Mouse (Mus musculus) liver (tissue): ENCODE measurements around the gene Ubl7.
A peak's percentile ranks its signal among the peaks of the same experiment; 100 is the strongest.

ENCODE experiments used
- DNase-seq: peaks from one replicate; pipeline ENCODE4 v3.0.0-alpha.2; 2020; ENCODE audit warnings: mixed read lengths

Ubl7 gene

DNA sequence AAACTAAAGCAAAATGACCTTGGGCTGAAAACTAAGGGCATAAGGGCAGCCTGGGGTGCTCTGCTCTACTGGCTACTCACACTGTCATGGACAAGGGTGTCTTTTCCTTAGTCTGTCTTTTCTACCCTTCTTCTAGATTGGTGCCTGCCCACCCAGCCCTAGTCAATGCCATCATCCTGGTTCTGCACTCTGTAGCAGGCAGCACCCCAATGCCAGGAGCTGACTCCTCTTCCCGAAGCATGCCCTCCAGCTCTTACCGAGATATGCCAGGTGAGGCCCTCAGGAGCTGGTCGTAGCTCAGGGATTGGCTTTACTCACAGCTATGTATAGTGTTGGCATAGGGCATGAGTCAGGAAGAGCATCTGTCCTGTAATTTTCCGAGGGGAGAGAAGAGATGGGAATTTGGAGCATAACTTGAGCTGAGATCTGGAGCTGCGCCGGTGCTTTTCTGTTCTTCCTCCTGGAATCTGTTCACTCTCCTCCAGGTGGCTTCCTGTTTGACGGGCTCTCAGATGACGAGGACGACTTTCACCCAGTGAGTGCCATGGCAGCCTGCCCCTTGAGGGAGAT, 10.8 kb downstream of the Ubl7 start:
- DNase-seq, result no peak

DNA sequence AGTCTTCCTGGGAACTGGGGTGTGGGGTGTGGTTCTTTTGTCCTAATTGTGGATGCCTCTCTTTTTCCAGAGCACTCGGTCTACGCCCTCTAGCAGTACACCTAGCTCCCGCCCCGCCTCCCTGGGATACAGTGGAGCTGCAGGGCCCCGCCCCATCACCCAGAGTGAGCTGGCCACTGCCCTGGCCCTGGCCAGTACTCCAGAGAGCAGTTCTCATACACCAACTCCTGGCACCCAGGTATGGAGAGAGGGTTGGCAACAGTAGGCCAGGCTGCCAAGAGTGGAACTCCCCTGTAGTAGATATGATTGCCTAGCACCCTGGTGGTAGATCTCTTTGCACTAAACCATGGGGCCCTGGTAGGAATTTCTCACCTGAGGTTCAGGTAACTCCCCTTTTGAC, 11.6 kb downstream of the Ubl7 start:
- no peak for DNase-seq

DNA sequence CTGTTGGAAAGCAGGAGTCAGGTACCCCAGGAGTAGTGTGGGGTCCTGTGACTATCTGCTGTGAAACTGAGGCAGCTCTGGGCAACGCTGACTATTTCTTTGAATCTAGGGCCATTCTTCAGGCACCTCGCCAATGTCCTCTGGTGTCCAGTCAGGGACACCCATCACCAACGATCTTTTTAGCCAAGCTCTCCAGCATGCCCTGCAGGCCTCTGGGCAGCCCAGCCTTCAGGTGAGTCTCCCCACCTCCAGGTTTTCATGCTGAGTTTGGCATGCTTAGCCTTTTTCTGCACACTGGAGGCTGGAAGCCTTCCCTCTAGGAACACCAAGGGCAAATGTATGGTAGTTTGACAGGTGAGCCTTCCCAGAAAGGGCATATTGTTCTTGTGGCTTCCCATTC, 12.3 kb downstream of the Ubl7 start:
- no peak for DNase-seq

DNA sequence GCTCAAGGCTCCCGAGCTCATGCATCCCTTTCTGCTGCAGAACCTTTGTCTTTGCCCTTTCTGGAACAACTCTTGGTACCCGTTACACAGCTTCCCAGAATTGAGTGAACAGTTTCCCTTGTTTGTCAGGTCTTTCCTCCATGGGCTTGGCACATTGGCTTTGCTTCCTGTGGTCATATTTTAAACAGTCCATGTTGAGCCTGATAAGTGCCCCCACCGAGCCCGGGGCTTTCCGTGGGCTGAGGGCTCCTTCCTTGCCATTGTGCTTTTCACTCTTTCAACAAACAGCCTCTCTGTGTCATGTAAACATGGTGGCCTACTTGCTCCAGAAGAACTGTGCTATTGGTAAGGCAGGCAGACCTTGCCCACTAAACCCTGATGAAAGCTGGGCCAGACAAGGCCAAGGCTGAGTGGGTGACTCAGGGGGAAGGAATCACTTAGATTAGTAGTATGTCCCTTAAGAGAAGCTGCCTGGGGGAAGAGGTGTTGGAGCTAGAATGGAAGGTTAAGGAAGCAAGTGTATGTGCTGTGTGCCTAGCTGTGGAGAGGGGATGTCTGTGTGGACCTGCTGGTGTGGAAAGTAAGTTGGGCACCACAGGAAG, 20.5 kb downstream of the Ubl7 start:
- DNase-seq, result no peak

DNA sequence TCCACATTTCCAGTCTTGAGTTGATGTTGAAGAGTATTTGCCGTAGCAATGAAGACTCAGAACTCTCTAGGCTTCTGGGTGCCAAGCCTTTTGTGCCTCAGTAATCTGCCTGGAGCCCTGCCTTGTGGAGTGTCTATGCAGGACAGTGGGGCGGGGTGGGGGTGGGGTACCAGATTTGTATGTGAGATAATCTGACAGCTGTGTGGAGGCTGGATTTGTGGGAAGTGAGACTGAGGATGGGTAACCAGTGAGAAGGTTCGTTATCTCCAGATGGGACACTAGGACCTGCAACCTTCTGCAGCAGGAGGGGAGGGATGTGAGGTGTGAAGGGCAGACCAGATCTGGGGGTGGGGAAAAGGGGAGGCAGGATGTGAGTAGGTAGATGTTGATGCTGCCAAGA, 21.5 kb downstream of the Ubl7 start:
- DNase-seq, result no peak

DNA sequence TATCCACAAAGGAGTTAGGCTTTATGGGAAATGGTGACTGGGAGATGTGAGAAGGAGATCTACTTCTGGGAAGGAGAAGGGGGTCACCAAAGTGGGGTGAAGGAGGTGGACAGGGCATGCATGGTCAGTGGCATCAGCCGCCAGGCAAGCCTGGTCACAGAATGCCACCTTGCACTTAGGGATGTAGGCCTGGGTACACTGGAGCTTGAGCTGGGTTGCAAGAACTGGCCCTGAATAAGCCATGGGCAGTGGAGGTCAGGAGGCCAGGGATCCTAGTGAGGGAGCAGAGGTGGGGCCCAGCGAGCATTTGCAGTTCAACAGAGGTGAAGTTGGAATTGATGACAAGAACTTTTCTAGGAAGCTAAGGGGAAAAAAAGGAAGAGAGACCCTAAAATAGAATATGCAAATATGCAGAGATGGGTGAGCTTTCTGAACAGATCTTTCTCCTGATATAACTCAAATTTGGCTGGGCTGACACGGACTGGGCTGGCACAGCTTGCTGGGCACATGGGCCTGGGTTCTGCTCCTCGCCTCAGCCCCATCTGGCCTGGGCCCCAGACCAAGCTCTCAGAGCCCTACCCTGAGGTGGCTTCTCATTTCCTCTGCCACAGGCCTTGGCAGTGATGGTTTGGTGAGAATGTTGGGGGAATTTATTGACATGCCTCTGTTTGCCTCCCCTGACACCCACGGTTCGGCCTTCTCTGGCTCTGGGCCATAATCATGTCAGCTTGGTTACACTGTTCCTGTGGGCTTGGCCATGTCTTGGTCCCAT, 22.2 kb downstream of the Ubl7 start:
- no peak for DNase-seq

DNA sequence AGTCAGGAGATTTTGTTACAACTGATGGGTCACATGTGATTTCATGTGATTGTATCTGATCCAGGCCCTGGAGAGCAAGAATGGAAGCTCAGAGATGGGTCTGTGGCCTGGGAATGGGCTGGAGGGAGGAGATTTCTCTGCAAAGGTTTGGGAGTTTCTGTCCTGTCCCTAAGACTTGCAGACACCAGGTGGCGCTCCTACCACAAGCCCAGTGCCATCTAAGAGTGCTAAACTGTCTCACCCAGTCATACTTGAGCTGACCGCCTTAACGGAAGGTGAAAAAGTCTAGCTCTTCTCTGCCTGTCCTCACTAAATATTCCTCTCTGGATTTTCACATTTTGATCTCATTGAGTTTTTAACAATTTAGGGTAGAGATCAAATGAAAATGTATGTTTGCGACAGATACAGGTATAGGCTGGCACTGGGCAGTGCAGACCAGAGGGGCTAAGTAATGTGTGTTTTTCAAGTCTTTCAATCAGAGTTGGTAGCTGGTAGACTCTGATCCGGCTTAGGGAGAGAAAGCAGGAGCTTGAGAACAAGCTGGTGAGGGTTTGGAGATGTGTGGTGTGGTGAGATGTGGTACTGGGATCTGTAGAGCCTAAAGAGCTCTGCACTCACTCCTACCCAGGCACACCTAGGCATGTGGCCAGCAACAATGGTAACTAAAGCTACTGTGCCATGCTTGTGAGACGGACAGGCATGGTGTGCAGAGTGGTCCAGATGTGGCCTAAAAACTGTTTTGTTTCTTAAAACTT, 25.1 kb downstream of the Ubl7 start:
- peak; percentile 79 for DNase-seq

DNA sequence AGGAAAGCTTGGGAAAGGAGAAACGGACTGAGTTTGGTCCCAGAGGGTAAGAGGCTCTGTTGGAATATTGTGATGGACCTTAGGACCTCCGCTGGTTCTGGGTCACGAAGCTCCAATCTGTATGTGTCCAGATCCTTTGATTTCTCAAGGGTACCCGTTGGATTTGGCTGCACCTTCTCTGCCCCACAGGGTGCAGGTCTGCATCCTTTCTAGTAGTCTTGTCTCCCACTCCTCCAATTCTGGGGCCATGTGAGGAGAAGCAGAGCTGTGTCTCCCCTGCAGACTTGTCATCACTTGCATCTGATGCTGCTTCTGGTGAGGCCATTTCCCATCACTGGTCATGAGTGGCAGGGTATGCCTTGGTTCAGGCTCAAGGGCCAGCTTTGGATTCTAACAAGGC, 26.4 kb downstream of the Ubl7 start:
- DNase-seq, result no peak

DNA sequence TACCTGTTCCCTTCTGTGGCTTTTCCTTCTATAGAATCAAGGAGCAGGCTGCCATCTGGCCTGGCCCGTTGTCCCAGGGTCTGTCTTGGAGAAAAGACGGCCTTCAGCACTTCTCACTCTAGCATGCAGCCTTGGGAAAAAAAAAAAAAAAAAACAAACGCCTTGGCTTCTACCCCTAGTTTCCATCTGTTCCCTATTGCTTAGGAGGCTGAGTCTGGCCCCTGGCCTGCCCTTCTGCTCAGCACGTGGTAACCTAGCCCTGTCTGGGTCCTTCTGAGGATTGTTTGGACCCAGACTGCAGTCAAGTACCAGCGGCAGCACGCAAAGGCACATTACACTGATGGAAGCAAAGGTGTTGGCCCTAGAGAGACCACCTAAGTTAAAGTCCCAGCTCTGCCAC, 26.9 kb downstream of the Ubl7 start:
- DNase-seq, result no peak

DNA sequence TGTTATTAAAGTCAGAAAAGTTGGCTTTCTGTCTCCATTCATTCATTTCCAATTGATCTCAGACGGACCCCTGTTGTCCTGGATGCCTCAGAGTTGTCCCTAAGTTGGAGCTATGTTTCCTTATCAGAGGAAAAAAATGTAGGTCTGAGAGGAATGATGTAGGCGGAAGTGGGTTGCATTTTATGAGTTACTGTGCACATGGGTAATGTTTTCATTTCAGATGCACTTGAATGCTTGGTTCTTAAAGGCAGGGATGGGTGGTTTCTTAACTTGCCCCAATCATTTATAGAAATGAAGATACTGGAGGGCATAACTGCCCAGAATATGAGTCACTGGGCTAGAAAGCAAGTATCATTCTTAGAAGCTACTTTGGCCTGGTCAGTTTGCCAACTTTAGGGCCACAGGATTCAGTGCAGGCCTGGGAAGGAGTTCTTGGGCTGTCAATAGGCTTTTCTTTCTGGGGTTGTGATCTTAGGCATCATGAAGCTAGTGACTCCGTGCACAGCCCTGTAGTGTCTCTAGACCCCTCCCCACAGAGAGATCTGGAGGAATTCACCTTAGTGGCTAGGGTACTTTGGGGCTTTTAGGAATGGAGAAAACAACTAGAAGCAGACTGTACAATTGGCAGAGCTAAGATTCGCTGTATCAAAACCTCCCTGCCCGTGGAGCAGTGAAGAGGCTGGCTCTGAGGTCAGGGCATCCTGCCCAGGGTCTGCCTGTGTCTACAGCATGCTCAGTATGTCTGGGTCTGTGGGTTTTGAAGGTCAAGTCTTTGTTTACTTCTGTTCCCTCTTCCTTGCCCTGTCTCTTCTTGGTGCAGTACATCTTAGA, 27.7 kb downstream of the Ubl7 start:
- DNase-seq, result no peak

DNA sequence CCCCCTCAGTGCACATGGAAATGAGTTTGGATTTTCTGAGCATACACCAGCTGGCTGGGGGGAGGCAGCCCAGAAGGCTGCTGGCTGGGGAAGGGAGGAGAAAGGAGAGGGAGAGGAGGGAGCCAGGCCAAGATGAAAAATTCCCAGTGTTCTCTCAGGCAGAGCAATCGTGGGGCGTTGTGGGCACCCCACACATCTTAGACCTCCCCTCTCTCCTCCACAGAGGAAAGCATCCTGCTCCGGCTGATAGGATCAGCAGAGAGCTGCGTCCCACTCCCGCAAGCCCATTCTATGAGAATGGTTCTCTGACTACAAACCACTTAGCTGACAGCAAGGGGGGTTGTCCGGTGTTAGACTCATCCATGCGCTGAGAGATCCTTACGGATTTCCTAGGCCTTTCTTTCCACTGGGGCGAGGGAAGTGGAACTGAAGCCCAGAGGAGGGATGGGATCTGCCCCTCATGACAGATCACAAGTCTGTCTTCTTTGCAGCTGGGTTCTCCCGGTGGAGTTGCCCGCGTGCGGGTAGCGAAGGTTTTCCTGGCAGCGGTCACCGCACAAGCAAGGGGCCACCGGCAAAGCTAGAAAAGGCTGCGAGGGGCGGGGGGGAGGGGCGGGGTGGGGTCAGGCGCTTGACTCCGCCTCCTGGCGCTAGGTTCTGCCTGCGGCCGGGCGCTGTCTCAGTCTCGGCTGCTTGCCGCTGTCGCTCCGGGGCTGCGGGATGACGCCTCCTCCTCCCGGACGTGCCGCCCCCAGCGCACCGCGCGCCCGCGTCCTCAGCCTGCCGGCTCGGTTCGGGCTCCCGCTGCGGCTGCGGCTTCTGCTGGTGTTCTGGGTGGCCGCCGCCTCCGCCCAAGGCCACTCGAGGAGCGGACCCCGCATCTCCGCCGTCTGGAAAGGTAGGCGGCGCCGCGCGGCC, 28.9 kb downstream of the Ubl7 start, which contains the start of gene Sema7a:
Sema7a (plus strand) TSS at position 682 of the 918 bp plus-strand sequence.
- DNase-seq, result peak; percentile 69

DNA sequence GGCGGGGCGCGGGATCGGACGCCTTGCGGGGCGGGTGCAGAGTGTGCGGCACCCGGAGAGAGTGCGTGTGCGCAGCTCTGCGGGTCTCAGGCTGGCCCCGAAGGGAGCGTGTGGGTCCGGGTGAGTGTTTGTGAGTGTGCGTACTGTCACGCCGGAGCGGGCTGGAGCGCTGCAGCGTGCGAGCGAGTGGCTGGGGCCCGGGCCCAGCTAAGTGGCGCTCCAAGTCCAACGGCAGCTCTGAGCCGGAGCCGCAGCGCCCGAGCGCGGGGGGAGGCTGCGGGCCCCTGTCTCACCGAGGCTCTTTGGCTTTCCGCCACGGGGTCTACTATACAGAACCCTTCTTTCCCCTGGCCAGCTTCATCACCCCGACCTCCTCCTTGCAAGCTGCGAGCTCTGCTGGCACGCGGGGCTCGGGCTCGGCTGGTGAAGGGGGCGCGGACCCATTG, 29.6 kb downstream of the Ubl7 start:
- no peak for DNase-seq

DNA sequence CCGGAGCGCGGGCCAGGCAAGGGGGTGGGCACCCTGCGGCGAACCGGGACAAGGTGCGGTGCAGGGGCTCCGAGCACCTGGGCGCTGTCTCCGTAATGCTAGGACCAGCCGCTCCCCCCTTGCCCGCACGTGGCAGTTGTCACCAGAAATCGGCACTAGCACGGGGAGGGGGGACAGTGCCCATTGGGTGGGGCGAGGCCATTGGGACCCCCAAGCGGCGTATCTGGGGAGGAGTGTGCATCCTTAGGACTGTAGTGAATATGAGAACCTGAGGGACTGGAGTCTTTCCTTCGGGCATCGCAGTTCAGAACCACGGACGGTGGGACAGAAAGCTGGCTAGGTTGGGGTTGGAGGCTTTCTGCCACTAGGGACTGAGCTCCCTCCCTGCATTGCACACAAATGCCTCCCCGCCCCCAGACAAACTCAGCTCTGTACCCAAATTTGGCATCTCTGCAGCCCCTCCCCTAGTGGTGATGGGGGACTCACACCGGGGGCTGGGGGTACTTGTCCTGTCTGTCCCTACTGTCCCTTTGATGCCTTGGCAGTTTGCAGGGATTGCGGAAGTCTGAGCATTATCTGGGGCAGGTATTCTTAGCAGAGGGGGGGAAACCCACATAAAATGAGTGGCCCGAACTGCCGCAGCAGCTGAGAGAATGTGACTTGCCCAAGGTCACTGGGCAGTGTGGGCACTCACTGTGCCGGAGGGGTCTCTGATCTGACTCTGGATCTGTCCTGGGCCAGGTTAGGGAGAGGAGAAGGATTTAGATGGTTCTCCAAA, 30.3 kb downstream of the Ubl7 start:
- no peak for DNase-seq

DNA sequence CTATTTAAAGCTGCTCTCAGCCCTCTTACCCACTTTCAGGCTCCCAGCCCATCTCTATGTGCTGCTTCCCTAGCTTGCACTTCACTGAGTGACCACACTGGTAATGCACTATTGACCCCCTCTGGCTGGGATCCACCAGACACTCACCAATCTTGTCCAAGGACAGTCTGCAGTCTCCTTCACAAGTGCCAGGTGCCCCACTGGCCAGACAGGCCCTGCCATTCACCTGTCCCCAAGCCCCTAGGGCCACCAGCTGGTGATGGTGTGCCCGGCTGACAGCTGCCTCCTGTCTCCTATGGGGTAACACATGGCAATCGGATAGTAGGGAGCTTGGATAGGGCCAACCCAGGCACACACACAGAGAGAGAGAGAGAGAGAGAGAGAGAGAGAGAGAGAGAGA, 31.3 kb downstream of the Ubl7 start:
- no peak for DNase-seq

DNA sequence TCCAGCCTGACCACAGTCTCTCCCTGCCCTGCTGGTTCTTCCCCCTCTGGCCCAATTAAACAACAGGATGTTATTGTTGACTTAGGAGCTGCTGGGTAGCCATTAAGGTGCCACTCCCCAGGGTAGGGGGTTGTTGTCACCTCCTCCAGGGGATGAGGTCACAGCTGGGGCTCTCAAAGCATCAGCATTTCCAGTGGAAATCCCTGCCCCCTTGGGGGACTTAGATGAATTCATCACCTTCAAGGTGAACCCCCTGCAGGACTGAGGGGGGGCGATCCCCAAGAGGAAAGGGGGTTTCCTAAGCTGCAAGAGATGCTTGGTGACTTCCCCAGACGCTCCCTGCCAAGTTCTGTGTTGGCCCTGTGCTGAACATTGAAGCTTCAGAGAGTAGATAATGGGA, 32.3 kb downstream of the Ubl7 start:
- no peak for DNase-seq

DNA sequence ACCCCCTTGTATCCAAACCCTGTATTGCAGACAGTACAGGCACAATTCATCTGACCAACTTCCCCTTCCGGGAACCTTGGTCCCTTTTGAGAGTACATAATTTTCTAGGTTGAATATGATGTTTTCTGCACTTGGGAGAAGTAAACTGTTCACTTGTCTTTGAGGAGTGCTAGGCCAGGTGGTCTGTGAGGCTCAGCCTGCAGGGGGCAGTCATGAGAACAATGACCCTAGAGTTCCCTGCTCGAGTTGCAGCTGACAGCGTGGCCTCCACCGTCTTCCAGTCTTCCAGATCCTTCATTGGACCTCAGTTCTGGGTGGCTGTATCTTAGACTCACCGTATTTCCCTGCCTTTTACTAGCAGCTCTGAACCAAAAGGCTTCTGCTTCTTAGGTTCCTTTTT, 33.8 kb downstream of the Ubl7 start:
- DNase-seq, result peak; percentile 52

DNA sequence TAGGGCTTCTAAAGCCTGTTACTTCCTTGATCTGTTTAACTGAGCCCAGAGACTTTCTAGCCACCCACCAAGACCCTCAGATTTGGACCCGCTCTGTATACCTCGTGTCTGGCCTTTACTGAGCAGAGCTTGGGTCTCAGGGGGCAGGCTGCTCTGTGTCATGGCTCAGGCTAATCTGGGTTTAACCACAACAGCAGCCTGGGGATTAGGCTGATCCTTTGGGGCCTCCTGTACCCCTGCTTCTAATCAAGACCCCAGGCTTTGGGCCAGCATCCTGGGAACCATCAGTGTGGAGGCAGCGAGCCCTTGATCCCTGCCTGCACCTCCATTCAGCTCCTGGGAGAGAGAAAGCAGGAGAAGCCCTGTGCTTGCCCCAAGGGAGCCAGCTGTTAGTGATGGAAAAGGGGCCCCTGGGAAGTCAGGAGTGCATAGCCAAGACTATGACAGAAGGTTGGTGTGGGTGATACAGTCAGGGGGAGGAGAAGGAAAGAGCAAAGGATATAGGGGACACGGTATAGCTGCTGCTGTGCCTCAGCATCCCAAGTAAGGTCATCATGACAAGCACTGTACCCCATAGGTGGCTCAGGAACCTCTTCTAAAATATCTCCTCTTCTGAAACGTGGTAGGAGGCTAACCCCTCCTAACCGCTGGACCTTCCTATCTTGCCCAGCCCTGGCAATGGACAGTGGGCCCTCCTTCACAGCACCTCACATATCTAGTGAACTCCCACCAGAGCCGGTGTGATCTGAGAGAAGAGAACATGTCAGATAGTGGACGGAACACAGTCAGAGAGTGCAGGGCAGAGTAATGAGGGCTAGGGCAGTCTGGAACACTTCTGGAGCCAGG, 35.2 kb downstream of the Ubl7 start:
- DNase-seq, result no peak

DNA sequence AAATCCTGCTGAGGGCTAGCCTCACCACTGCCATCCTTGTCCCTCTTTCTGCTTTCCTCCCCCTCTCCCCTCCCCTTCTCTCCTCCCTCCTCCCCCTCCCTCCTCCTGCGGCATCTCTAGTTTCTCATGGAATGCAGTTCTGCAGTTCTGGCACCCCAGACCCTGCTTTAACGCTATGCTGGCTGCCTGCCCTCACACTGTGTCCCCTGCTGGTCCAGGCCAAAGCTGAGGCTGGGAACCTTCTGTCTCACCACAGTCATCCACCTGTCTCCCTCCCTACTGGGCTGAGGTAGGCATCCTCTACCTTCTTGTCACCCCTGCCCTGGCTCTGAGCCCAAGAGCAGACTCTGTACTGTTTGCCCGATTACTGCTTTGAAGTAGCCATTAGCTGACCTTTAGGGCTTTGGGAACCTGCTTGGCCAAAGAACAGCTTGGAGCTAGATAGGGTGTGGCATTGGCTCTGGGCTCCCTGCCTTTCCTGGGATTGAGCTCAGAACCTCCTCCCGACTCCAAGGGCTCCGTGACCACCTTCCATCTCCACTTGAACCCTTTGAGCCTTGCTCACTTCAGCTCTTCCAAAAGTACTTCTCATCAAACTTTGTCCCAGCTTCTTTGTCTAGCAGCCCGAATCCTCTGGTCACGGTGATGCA, 36.7 kb downstream of the Ubl7 start:
- no peak for DNase-seq

DNA sequence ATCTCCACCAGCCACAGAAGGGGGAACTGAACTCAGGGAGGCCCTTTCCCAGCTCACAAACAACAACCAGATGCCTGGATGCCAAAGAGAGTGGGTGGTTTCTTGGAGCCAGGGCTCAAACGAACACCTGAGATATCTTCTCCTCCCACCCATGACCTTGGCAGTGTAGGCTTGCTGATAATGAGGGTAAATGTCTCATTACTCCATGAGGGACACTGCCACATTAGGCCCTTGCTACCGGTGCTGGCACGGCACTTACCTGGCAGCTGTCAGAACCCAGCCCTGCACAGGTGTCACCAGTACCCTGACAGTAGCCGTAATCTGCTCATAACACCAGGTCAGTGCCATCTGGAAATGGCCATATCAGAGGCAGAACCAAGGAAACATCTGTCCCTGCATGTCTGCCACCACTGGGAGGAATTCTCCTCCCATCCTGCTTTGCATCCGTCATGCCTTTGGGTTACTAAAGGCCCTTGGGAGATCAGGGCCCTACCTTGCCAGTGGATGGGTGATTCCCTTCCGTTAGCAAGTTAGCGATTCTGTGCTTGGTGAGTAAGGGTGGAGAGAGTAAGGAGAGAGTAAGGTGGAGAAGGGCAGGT, 37.7 kb downstream of the Ubl7 start:
- no peak for DNase-seq
